Mouse (Mus musculus): ENCODE measurements at regions not wholly inside any gene's neighbourhood (a gene's known extent, or its start where the extent isn't known, plus 50 kb on each side); places are given as distances from the start of the nearest gene placed in this dataset.

- ATAC-seq (ENCODE audit: low FRiP score): no peak
- no peak overlapping the region for H3K27ac ChIP-seq
- H3K27me3 ChIP-seq: no peaks in the 10 kb centered on the region
- no peak overlapping the region for H3K9ac ChIP-seq
- H3K4me1 ChIP-seq: no peaks in the 10 kb centered on the region
- H3K4me2 ChIP-seq: no peak overlapping the region
- H3K36me3 ChIP-seq (replicated peaks): no peaks in the 10 kb centered on the region
- no peak overlapping the region for H3K4me3 ChIP-seq (replicated peaks)
- no peaks in the 10 kb centered on the region for H3K9me3 ChIP-seq
Observed at GRCm38 (mm10) chr2:148542340-148542739, 99.0 kb upstream of the Cd93 start.

DNA sequence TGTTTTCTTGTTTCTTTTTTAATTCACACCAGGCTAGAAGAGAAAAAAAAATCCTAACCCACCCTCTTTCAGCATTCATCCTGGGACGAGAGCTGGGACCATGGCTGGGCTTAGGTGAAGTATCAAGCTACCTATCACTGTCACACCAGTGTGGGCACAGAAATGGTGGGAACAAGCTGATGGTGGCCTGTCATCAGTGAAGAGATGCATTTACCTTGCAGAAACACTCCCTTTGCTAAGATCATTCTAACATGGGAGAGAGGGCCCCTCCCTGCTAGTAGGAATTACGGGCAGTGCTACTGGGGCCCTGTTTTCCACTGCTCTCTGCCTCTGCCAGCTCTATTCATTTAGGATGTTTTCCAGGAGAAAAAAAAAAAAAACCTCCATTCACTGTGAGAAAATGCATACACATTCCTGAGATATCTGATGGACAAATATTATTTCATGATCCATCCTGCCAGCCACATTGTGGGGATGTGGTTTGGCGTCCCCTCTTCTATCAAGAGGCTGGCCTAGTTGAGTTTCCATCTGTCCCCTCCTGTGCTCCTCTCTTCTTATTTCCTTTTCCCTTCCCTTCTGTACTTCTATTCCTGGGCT is 94.6 kb upstream of the Cd93 start:
- no peak for ATAC-seq (ENCODE audit: low FRiP score)
- Histone ChIP-seq H3K36me3 (replicated peaks) (no peaks in the 10 kb centered on the region), H3K27ac (no peak overlapping the region), H3K4me1 (no peaks in the 10 kb centered on the region), H3K4me3 (replicated peaks) (no peak overlapping the region), H3K4me2 (no peak overlapping the region), H3K27me3 (no peaks in the 10 kb centered on the region), H3K9me3 (no peaks in the 10 kb centered on the region), H3K9ac (no peak overlapping the region)
- WGBS: 79% methylated on average over 3 of the region's 3 CpGs

DNA sequence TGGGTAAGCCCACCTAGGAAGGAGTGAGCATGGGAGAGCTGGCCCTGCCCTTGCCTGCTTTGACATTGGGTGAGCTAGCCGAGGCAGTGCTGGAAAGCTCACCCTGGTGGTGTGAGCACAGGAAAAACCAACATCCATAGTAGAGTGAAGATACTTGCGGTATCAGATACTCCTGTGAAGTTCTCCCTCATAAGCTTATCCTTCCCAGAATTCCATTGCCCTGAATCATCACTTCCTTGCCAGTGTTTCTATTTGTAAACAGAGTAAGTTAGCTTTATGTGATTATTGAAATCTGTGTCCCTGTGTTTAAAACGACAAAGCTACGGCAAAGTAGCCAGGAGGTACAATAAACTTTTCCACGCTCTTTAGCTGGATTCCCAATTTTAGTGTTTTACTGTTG is 93.9 kb upstream of the Cd93 start:
- no peak for ATAC-seq (ENCODE audit: low FRiP score)
- Histone ChIP-seq H3K4me1 (no peaks in the 10 kb centered on the region), H3K4me2 (no peak overlapping the region), H3K27ac (no peak overlapping the region), H3K9me3 (no peaks in the 10 kb centered on the region), H3K36me3 (replicated peaks) (no peaks in the 10 kb centered on the region), H3K9ac (no peak overlapping the region), H3K4me3 (replicated peaks) (no peak overlapping the region), H3K27me3 (no peaks in the 10 kb centered on the region)
- 93% methylated on average over 5 of the region's 5 CpGs for WGBS

DNA sequence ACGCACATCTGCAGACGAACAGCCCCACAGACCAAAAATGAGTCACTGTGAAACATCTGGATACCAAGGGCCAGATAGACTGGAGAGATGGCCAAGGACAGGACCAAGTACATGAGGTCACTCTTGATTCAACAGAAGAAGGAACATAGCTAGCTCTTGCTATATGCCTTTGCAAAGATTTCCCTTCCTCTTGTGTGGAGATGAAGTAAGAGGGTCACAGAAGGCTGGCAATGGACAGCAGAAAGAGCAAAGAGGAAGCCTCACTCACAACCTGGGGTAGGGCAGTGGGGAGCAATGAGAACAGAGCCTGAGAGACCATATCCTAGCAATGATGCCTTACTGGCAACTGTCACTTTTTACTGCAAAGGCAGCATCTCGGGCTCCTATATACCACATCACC is 93.2 kb upstream of the Cd93 start:
- H3K9me3 ChIP-seq: no peaks in the 10 kb centered on the region
- no peak overlapping the region for H3K27ac ChIP-seq
- H3K9ac ChIP-seq: no peak overlapping the region
- WGBS: 85% methylated on average over 3 of the region's 3 CpGs
- no peak for ATAC-seq (ENCODE audit: low FRiP score)
- no peak overlapping the region for H3K4me2 ChIP-seq
- no peaks in the 10 kb centered on the region for H3K36me3 ChIP-seq (replicated peaks)
- H3K27me3 ChIP-seq: no peaks in the 10 kb centered on the region
- no peak overlapping the region for H3K4me3 ChIP-seq (replicated peaks)
- H3K4me1 ChIP-seq: no peaks in the 10 kb centered on the region

GRCm38 (mm10) chr2:148535562-148536180 is 92.3 kb upstream of the Cd93 start:
- no peak overlapping the region for H3K27ac ChIP-seq

GRCm38 (mm10) chr2:148532051-148532450 is 88.7 kb upstream of the Cd93 start:
- H3K4me3 ChIP-seq (replicated peaks): no peak overlapping the region
- no peaks in the 10 kb centered on the region for H3K36me3 ChIP-seq (replicated peaks)
- H3K4me2 ChIP-seq: no peak overlapping the region
- WGBS: 68% methylated on average over 4 of the region's 4 CpGs
- no peaks in the 10 kb centered on the region for H3K9me3 ChIP-seq
- H3K27ac ChIP-seq: no peak overlapping the region
- no peaks in the 10 kb centered on the region for H3K27me3 ChIP-seq
- no peak overlapping the region for H3K9ac ChIP-seq
- no peaks in the 10 kb centered on the region for H3K4me1 ChIP-seq
- no peak for ATAC-seq (ENCODE audit: low FRiP score)

More at GRCm38 (mm10) chr2:148535562-148536180, 92.3 kb upstream of the Cd93 start:
- ATAC-seq (ENCODE audit: low FRiP score): no peak
- H3K4me1 ChIP-seq: no peaks in the 10 kb centered on the region
- WGBS: 51% methylated on average over 5 of the region's 5 CpGs
- H3K4me3 ChIP-seq (replicated peaks): no peak overlapping the region
- no peaks in the 10 kb centered on the region for H3K36me3 ChIP-seq (replicated peaks)
- no peak overlapping the region for H3K9ac ChIP-seq
- no peaks in the 10 kb centered on the region for H3K9me3 ChIP-seq
- H3K27me3 ChIP-seq: no peaks in the 10 kb centered on the region
- no peak overlapping the region for H3K4me2 ChIP-seq

- Histone ChIP-seq H3K4me2 (no peak overlapping the region), H3K9me3 (no peaks in the 10 kb centered on the region), H3K27ac (no peak overlapping the region), H3K27me3 (no peaks in the 10 kb centered on the region), H3K4me1 (no peaks in the 10 kb centered on the region), H3K36me3 (replicated peaks) (no peaks in the 10 kb centered on the region), H3K4me3 (replicated peaks) (no peak overlapping the region), H3K9ac (no peak overlapping the region)
- no peak for ATAC-seq (ENCODE audit: low FRiP score)
- 94% methylated on average over 4 of the region's 4 CpGs for WGBS
Observed at GRCm38 (mm10) chr2:148530546-148530945, 87.2 kb upstream of the Cd93 start.

- WGBS: 82% methylated on average over 2 of the region's 2 CpGs
- no peaks in the 10 kb centered on the region for H3K27me3 ChIP-seq
- ATAC-seq (ENCODE audit: low FRiP score): no peak
Observed at GRCm38 (mm10) chr2:148529900-148530299, 86.5 kb upstream of the Cd93 start.

DNA sequence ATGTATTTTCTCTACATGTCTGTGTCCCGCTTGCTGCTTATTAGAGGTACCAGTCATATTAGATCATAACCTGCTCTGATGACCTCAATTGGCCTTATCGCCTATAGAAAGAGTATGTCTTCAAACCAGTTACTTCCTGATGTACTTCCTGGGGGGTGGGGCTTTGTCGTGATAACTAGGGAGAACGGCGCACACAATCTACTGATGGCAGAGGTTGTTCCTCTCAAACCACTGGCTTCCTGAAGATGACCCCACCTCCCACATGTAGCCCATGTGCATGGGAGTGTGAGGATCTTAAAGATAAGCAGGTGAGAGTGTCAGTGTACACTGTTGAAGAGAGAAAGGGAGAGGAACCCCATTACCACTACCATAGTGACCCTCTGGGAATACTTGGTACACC is 84.4 kb upstream of the Cd93 start:
- Histone ChIP-seq H3K27me3 (no peaks in the 10 kb centered on the region), H3K9me3 (no peaks in the 10 kb centered on the region), H3K27ac (no peak overlapping the region), H3K9ac (no peak overlapping the region), H3K4me3 (replicated peaks) (no peak overlapping the region), H3K36me3 (replicated peaks) (no peaks in the 10 kb centered on the region), H3K4me2 (no peak overlapping the region), H3K4me1 (no peaks in the 10 kb centered on the region)
- no peak for ATAC-seq (ENCODE audit: low FRiP score)
- 90% methylated on average over 5 of the region's 5 CpGs for WGBS

More at GRCm38 (mm10) chr2:148529900-148530299, 86.5 kb upstream of the Cd93 start:
- Histone ChIP-seq H3K9ac (no peak overlapping the region), H3K4me2 (no peak overlapping the region), H3K4me1 (no peaks in the 10 kb centered on the region), H3K27ac (no peak overlapping the region), H3K9me3 (no peaks in the 10 kb centered on the region), H3K36me3 (replicated peaks) (no peaks in the 10 kb centered on the region), H3K4me3 (replicated peaks) (no peak overlapping the region)

GRCm38 (mm10) chr2:148525496-148525895 is 82.1 kb upstream of the Cd93 start:
- H3K4me1 ChIP-seq: no peaks in the 10 kb centered on the region
- no peak overlapping the region for H3K4me2 ChIP-seq
- no peaks in the 10 kb centered on the region for H3K9me3 ChIP-seq
- no peaks in the 10 kb centered on the region for H3K36me3 ChIP-seq (replicated peaks)
- H3K27ac ChIP-seq: no peak overlapping the region
- H3K4me3 ChIP-seq (replicated peaks): no peak overlapping the region
- no peak overlapping the region for H3K9ac ChIP-seq
- no peak for ATAC-seq (ENCODE audit: low FRiP score)
- WGBS: 87% methylated on average over 6 of the region's 6 CpGs
- H3K27me3 ChIP-seq: no peaks in the 10 kb centered on the region

- Histone ChIP-seq H3K9me3 (no peaks in the 10 kb centered on the region), H3K4me3 (replicated peaks) (no peak overlapping the region), H3K36me3 (replicated peaks) (no peaks in the 10 kb centered on the region), H3K27ac (no peak overlapping the region), H3K9ac (no peak overlapping the region), H3K4me2 (no peak overlapping the region), H3K27me3 (no peaks in the 10 kb centered on the region), H3K4me1 (no peaks in the 10 kb centered on the region)
- ATAC-seq (ENCODE audit: low FRiP score): no peak
- 84% methylated on average over 3 of the region's 3 CpGs for WGBS
Observed at GRCm38 (mm10) chr2:148523401-148523800, 80.0 kb upstream of the Cd93 start.

- Histone ChIP-seq H3K27ac (no peak overlapping the region), H3K9me3 (no peaks in the 10 kb centered on the region), H3K4me2 (no peak overlapping the region), H3K27me3 (no peaks in the 10 kb centered on the region), H3K9ac (no peak overlapping the region), H3K36me3 (replicated peaks) (no peaks in the 10 kb centered on the region), H3K4me3 (replicated peaks) (no peak overlapping the region), H3K4me1 (no peaks in the 10 kb centered on the region)
- ATAC-seq (ENCODE audit: low FRiP score): no peak
- WGBS: 96% methylated on average over 2 of the region's 2 CpGs
Observed at GRCm38 (mm10) chr2:148522936-148523335, 79.6 kb upstream of the Cd93 start.

- no peaks in the 10 kb centered on the region for H3K36me3 ChIP-seq (replicated peaks)
- no peaks in the 10 kb centered on the region for H3K9me3 ChIP-seq
- WGBS: 74% methylated on average over 5 of the region's 5 CpGs
- no peak overlapping the region for H3K4me2 ChIP-seq
- no peak overlapping the region for H3K9ac ChIP-seq
- no peak overlapping the region for H3K4me3 ChIP-seq (replicated peaks)
- H3K27ac ChIP-seq: no peak overlapping the region
- H3K27me3 ChIP-seq: no peaks in the 10 kb centered on the region
- ATAC-seq (ENCODE audit: low FRiP score): no peak
- H3K4me1 ChIP-seq: no peaks in the 10 kb centered on the region
Observed at GRCm38 (mm10) chr2:148521966-148522575, 78.7 kb upstream of the Cd93 start.

Data from forebrain, embryonic 12.5 days (tissue).